Comparison of ENCODE assay signal across 8 mouse cellular contexts in genomic region chr1:21079217-21079773, GRCm38 (mm10). TPM values are rescaled to one million over a fixed set of nuclear protein-coding genes. Genes with fewer than 3 reads are reported as not detected.
DNase-seq lines count a peak whose midpoint lies in the region; ATAC-seq lines count a peak whose summit lies in the region.

Tram2 (minus strand) TSS chr1:21079229.

- H3K4me1 ChIP-seq in megakaryocyte, embryonic 14.5 days = peaks cover 42% of the 10 kb centered on the region

- no peaks in the 10 kb centered on the region for H3K36me3 ChIP-seq in megakaryocyte, embryonic 14.5 days (replicated peaks; ENCODE audit: low read length)

- peak; percentile 83 for ATAC-seq in inflammation-experienced regulatory T-cells, adult 6 months

- peaks cover 18% of the 10 kb centered on the region for H3K27me3 ChIP-seq in megakaryocyte, embryonic 14.5 days (replicated peaks)

- peak; percentile 95 to 98 for DNase-seq in adrenal gland, adult (ENCODE audit: inconsistent age in 2 of 2, low spot score in 1 of 2)
- peak; percentile 89 for DNase-seq in embryo, embryonic 10 days (ENCODE audit: low spot score)
- peak; percentile 96 for DNase-seq in gastrocnemius, postnatal 14 days
- DNase-seq in left cerebral cortex, adult 9 months (ENCODE audit: low spot score in 2 of 2) = peak; percentile 44 to 79
- peak; percentile 81 to 85 for DNase-seq in right cerebral cortex, adult 2 months (ENCODE audit: low spot score in 2 of 2)
- DNase-seq in urinary bladder, postnatal 10 days (ENCODE audit: low spot score) = peak; percentile 90

- H3K4me3 ChIP-seq in megakaryocyte, embryonic 14.5 days (replicated peaks) = peak within 1 kb of the TSS; percentile 98

- H3K9me3 ChIP-seq in megakaryocyte, embryonic 14.5 days = peaks cover 8% of the 10 kb centered on the region

- intact Hi-C loops in gastrocnemius, postnatal 14 days (cut with DNase I; ENCODE audit: low total_unique reads) = no loop called here

RNA-seq across cellular contexts. Expression of gene Tram2, which starts in this region (rescaled TPM):
- total RNA-seq in gastrocnemius, postnatal 14 days (2021) = 1 to 10 TPM; 8.7 to 9.7 TPM
- 1 to 10 TPM; 6.7 to 8.0 (median 7.0) TPM for polyA plus RNA-seq in inflammation-experienced regulatory T-cells, adult 6 months (2017; shearing (Covaris generic))
- 0.22 TPM in 1 of 2 replicates, not detected in the other for polyA plus RNA-seq in megakaryocyte, embryonic 14.5 days (2012; ENCODE audit: insufficient read depth, low replicate concordance)

Comparison
In these comparisons a context has a peak if more than half of its experiments do, and no peak if none do; other contexts are left out.
1. Peak in every context shown above with its lines: DNase-seq, ATAC-seq and H3K4me3 ChIP-seq.